Mouse (Mus musculus) heart, postnatal 0 days (tissue): ENCODE results near the gene Ammecr1. TPM values are rescaled to one million over a fixed set of nuclear protein-coding genes. Genes with fewer than 3 reads are reported as not detected.

Experiments
- ATAC-seq: fragments of 200-750 bp; cut with Nextera tagmentation; 2 replicates; pipeline ENCODE4 v1.8.0; 2017; ENCODE audit warnings: low read depth, moderate number of reproducible peaks, moderate library complexity; ENCODE audit not compliant: insufficient read depth
- DNase-seq: peaks from one replicate; pipeline ENCODE4 v3.0.0-alpha.2; 2016; ENCODE audit warnings: low spot score
- H3K27ac ChIP-seq: fragments of 300-500 bp; sonication (generic); 2 replicates; pipeline ENCODE4 v1.5.1; 2014; ENCODE audit warnings: low read depth, mild to moderate bottlenecking
- H3K27me3 ChIP-seq: fragments of 300-500 bp; sonication (generic); 2 replicates; pipeline ENCODE4 v1.6.1; 2014; ENCODE audit warnings: low read length, mixed read lengths; ENCODE audit not compliant: control insufficient read depth, insufficient read depth
- H3K36me3 ChIP-seq: fragments of 300-500 bp; sonication (generic); replicated peaks from 2 replicates; pipeline ENCODE4 v1.6.1; 2014; ENCODE audit warnings: low read length, mixed read lengths; ENCODE audit not compliant: control insufficient read depth, insufficient read depth
- H3K4me1 ChIP-seq: fragments of 300-500 bp; sonication (generic); 2 replicates; pipeline ENCODE4 v1.6.1; 2014; ENCODE audit warnings: antibody characterized with exemption; ENCODE audit not compliant: control insufficient read depth, insufficient read depth
- H3K4me2 ChIP-seq: fragments of 300-500 bp; sonication (generic); 2 replicates; pipeline ENCODE4 v1.6.1; 2014; ENCODE audit warnings: low read depth, mild to moderate bottlenecking, low read length, moderate library complexity
- H3K4me3 ChIP-seq: fragments of 300-500 bp; sonication (generic); 2 replicates; pipeline ENCODE4 v1.5.1; 2014; ENCODE audit warnings: low read depth, low read length
- H3K9ac ChIP-seq: fragments of 300-500 bp; sonication (generic); replicated peaks from 2 replicates; pipeline ENCODE4 v1.6.1; 2014; ENCODE audit warnings: low read depth, low read length, mixed read lengths
- H3K9me3 ChIP-seq: fragments of 300-500 bp; sonication (generic); replicated peaks from 2 replicates; pipeline ENCODE4 v1.6.1; 2016; ENCODE audit warnings: low read length; ENCODE audit not compliant: control insufficient read depth
- CTCF ChIP-seq: IDR thresholded peaks from 2 replicates; pipeline ENCODE4 v1.5.1; 2016; ENCODE audit warnings: antibody characterized with exemption, control low read depth, low read depth
- EP300 ChIP-seq: IDR thresholded peaks from 2 replicates; pipeline ENCODE4 v1.6.1; 2016; ENCODE audit warnings: antibody characterized with exemption, low read depth
- WGBS: fragments of 180-500 bp; shearing (Covaris S2); extraction: QIAGEN DNeasy Blood & Tissue Kit; methylation state at CpG from one replicate; pipeline ENCODE4 v1.1.7; 2014; 5-methylcytosine and 5-hydroxymethylcytosine counted together
- polyA plus RNA-seq: library from polyadenylated mRNA; unstranded; fragments of >200 nt; fragmentation: Nextera tagmentation; extraction: Ambion mirVana; gene quantifications from 2 replicates; pipeline ENCODE4 v1.2.1, GENCODE M21; 2015
- total RNA-seq: library from RNA; depleted of rRNA; stranded (reverse); fragments of >200 nt; gene quantifications from 2 replicates; pipeline ENCODE4 v1.2.3, GENCODE M21; 2014; ENCODE audit warnings: low replicate concordance

Gene Ammecr1
- total and polyA plus RNA-seq, 2 experiments from 2014 or later = 19.9 to 21.2 TPM

GRCm38 (mm10) chrX:142960434-142960833 is 6.1 kb downstream of the Ammecr1 start:
- ATAC-seq (no peak), DNase-seq (no peak)
- Histone ChIP-seq H3K27me3 (no peaks in the 10 kb centered on the region), H3K4me3 (no peak overlapping the region), H3K36me3 (no peaks in the 10 kb centered on the region), H3K9ac (no peak overlapping the region), H3K4me2 (no peak overlapping the region), H3K4me1 (no peaks in the 10 kb centered on the region), H3K27ac (no peak overlapping the region), H3K9me3 (no peaks in the 10 kb centered on the region)
- WGBS = 63% methylated on average over 2 of the region's 2 CpGs
- no peak for TF ChIP-seq EP300
- TF ChIP-seq CTCF = no peak

GRCm38 (mm10) chrX:142959674-142960307 is 6.7 kb downstream of the Ammecr1 start:
- no peaks in the 10 kb centered on the region for H3K4me1 ChIP-seq
- no peaks in the 10 kb centered on the region for H3K9me3 ChIP-seq
- H3K27me3 ChIP-seq = no peaks in the 10 kb centered on the region
- WGBS = 54% methylated on average over 4 of the region's 4 CpGs
- H3K4me3 ChIP-seq = no peak overlapping the region
- no peak overlapping the region for H3K27ac ChIP-seq
- H3K36me3 ChIP-seq = no peaks in the 10 kb centered on the region
- no peak overlapping the region for H3K4me2 ChIP-seq
- ATAC-seq (no peak), DNase-seq (no peak)
- no peak overlapping the region for H3K9ac ChIP-seq
- TF ChIP-seq EP300 (no peak), CTCF (no peak)

DNA sequence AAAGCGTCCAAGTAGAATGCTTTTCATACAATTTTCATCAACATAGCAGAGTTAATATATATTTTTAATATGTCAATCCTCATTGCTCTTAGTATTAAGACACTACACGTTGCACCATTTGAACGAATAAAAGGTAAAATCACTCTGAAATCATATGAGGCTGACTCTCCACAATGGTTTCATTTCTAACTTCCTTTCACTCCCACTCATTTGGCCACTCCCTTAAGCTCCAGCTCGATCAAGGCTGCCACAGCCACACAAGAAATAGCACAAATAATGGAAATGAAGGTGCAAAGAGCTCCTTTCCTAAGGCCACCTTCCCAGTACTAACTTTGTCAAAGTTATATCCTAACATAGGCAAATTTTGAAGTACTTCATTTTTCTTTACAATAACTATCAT is 38.1 kb downstream of the Ammecr1 start:
- no peaks in the 10 kb centered on the region for H3K27me3 ChIP-seq
- no peaks in the 10 kb centered on the region for H3K36me3 ChIP-seq
- no peak overlapping the region for H3K9ac ChIP-seq
- H3K4me1 ChIP-seq = no peaks in the 10 kb centered on the region
- no peaks in the 10 kb centered on the region for H3K9me3 ChIP-seq
- H3K27ac ChIP-seq = no peak overlapping the region
- TF ChIP-seq EP300 = no peak
- TF ChIP-seq CTCF = no peak
- H3K4me2 ChIP-seq = no peak overlapping the region
- ATAC-seq (no peak), DNase-seq (no peak)
- no peak overlapping the region for H3K4me3 ChIP-seq
- WGBS = 59% methylated on average over 4 of the region's 4 CpGs

DNA sequence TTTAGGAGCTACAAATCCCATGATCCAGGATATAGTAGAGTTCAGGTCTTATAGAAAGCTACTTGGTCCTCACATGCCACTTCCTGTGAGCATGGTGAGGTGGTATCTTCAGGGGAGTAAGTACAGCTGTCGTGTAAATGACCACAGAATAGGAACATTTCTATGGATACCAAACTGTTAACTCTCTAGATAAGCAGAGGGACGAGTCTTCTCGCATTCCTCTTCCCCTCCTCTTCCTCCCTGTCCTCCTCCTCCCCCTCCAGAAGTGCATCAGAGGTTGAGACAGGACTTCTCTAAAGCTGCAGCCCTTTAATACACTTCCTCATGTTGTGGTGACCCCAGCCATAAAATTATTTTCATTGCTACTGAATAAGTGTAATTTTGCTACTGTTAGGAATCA is 49.1 kb downstream of the Ammecr1 start:
- Histone ChIP-seq H3K27me3 (no peaks in the 10 kb centered on the region), H3K27ac (no peak overlapping the region), H3K4me1 (peaks cover 3% of the 10 kb centered on the region; the same call in 1 of the 2 replicates), H3K36me3 (no peaks in the 10 kb centered on the region), H3K4me3 (no peak overlapping the region), H3K4me2 (no peak overlapping the region), H3K9me3 (no peaks in the 10 kb centered on the region), H3K9ac (no peak overlapping the region)
- ATAC-seq (no peak), DNase-seq (no peak)
- TF ChIP-seq CTCF (no peak), EP300 (no peak)
- WGBS = 29% methylated on average over 3 of the region's 3 CpGs

DNA sequence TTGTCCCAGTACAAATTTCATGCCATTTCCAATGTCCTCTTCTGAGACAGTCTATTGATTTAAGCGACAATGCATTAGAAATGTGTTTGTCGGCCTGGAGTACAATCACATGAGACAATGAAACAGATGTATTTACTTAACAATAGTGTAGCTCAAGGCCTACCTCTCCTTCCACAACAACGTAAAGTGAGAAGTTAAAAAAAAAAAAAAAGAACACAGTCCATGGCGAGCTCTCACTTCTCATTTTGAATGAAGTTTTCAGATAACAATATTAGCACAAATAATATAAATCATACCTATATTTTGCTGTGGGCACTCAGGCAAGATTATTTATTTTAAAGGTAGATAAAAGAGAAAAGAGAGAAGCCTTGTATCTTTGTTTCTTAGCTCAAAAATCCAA is 49.8 kb downstream of the Ammecr1 start:
- Histone ChIP-seq H3K9me3 (no peaks in the 10 kb centered on the region), H3K4me3 (no peak overlapping the region), H3K27ac (no peak overlapping the region), H3K4me1 (peaks cover 3% of the 10 kb centered on the region; the same call in 1 of the 2 replicates), H3K27me3 (no peaks in the 10 kb centered on the region), H3K36me3 (no peaks in the 10 kb centered on the region), H3K4me2 (no peak overlapping the region), H3K9ac (no peak overlapping the region)
- no peak for TF ChIP-seq EP300
- no peak for TF ChIP-seq CTCF
- WGBS = 51% methylated on average over 4 of the region's 4 CpGs
- ATAC-seq (no peak), DNase-seq (no peak)

DNA sequence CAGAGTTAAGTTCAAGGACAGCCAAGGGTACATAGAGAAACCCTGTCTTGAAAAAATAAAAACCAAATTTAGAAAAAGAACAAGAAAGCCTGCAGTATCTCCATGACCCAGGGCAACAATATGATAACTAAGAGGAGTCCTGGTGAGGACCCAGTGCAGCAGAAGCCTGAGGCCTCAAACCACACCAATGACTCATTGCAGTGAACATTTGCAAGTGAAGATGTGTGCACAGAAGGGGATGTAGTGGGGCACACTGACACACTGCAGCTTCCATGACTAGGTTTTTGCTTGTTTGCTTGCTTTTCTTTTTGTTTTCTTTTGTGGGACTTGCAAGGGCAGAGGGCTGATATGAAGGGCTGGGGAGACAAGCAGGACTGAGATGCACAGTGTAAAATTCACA is 52.3 kb downstream of the Ammecr1 start:
- no peak overlapping the region for H3K4me2 ChIP-seq
- DNase-seq (no peak), ATAC-seq (no peak)
- H3K27ac ChIP-seq = no peak overlapping the region
- H3K9me3 ChIP-seq = no peaks in the 10 kb centered on the region
- H3K4me1 ChIP-seq = peaks cover 3% of the 10 kb centered on the region; the same call in 1 of the 2 replicates
- no peak for TF ChIP-seq CTCF
- no peak for TF ChIP-seq EP300
- H3K36me3 ChIP-seq = no peaks in the 10 kb centered on the region
- no peak overlapping the region for H3K4me3 ChIP-seq
- no peaks in the 10 kb centered on the region for H3K27me3 ChIP-seq
- H3K9ac ChIP-seq = no peak overlapping the region
